Mouse (Mus musculus) skeletal muscle tissue, adult 2 months (tissue): ENCODE results near the gene Adgrg7.
A peak's percentile ranks its signal among the peaks of the same experiment; 100 is the strongest.

ENCODE experiments used
- DNase-seq: peaks from one replicate; pipeline ENCODE4 v3.0.0-alpha.2; 2012; ENCODE audit warnings: low read depth, low spot score

Adgrg7 gene

GRCm38 (mm10) chr16:56710071-56710470 lies 85.6 kb downstream of the Adgrg7 start:
- DNase-seq: no peak

GRCm38 (mm10) chr16:56705731-56706130 lies 89.9 kb downstream of the Adgrg7 start:
- no peak for DNase-seq

- DNase-seq: no peak
Measured at GRCm38 (mm10) chr16:56700898-56701297, 94.8 kb downstream of the Adgrg7 start.

GRCm38 (mm10) chr16:56696448-56696847 lies 99.2 kb downstream of the Adgrg7 start:
- no peak for DNase-seq

- DNase-seq: peak; percentile 10
Measured at GRCm38 (mm10) chr16:56690715-56691114, 104.9 kb downstream of the Adgrg7 start.

- DNase-seq: no peak
Measured at GRCm38 (mm10) chr16:56686747-56687146, 108.9 kb downstream of the Adgrg7 start.

- no peak for DNase-seq
Measured at GRCm38 (mm10) chr16:56681010-56681645, 114.5 kb downstream of the Adgrg7 start.

GRCm38 (mm10) chr16:56677146-56677545 lies 118.5 kb downstream of the Adgrg7 start:
- peak; percentile 5 for DNase-seq
